Mouse (Mus musculus) midbrain, embryonic 16.5 days (tissue): ENCODE measurements around the gene Cir1. TPM values are rescaled to one million over a fixed set of nuclear protein-coding genes. Genes with fewer than 3 reads are reported as not detected.
A peak's percentile ranks its signal among the peaks of the same experiment; 100 is the strongest.

Source experiments
- ATAC-seq: fragments of 200-750 bp; cut with Nextera tagmentation; 2 replicates; pipeline ENCODE4 v1.8.0; 2017; ENCODE audit warnings: moderate TSS enrichment
- H3K27ac ChIP-seq: fragments of 300-500 bp; sonication (generic); 2 replicates; pipeline ENCODE4 v1.5.1; 2014; ENCODE audit warnings: mild to moderate bottlenecking, low read length, mixed read lengths
- H3K27me3 ChIP-seq: fragments of 300-500 bp; sonication (generic); 2 replicates; pipeline ENCODE4 v1.6.1; 2014; ENCODE audit warnings: low read depth, low read length, mixed read lengths; ENCODE audit not compliant: control insufficient read depth, insufficient read depth
- H3K36me3 ChIP-seq: fragments of 300-500 bp; sonication (generic); 2 replicates; pipeline ENCODE4 v1.6.1; 2014; ENCODE audit warnings: mild to moderate bottlenecking, low read length, moderate library complexity, mixed read lengths; ENCODE audit not compliant: control insufficient read depth, insufficient read depth
- H3K4me1 ChIP-seq: fragments of 300-500 bp; sonication (generic); 2 replicates; pipeline ENCODE4 v1.6.1; 2014; ENCODE audit warnings: mild to moderate bottlenecking, low read length, mixed read lengths; ENCODE audit not compliant: control insufficient read depth, insufficient read depth
- H3K4me2 ChIP-seq: fragments of 300-500 bp; sonication (generic); 2 replicates; pipeline ENCODE4 v1.6.1; 2014; ENCODE audit warnings: mild to moderate bottlenecking, low read length, mixed read lengths
- H3K4me3 ChIP-seq: fragments of 300-500 bp; sonication (generic); 2 replicates; pipeline ENCODE4 v1.5.1; 2014; ENCODE audit warnings: low read depth, mild to moderate bottlenecking, low read length, moderate library complexity, mixed read lengths
- H3K9ac ChIP-seq: fragments of 300-500 bp; sonication (generic); 2 replicates; pipeline ENCODE4 v1.6.1; 2014; ENCODE audit warnings: low read depth, low read length, mixed read lengths
- H3K9me3 ChIP-seq: fragments of 300-500 bp; sonication (generic); replicated peaks from 2 replicates; pipeline ENCODE4 v1.6.1; 2014; ENCODE audit warnings: mild to moderate bottlenecking, low read length, mixed read lengths; ENCODE audit not compliant: control insufficient read depth, poor library complexity, severe bottlenecking
- WGBS: fragments of 180-500 bp; shearing (Covaris S2); extraction: QIAGEN DNeasy Blood & Tissue Kit; methylation state at CpG from one replicate; pipeline ENCODE4 v1.1.7; 2014; 5-methylcytosine and 5-hydroxymethylcytosine counted together
- polyA plus RNA-seq: library from polyadenylated mRNA; unstranded; fragments of >200 nt; fragmentation: Nextera tagmentation; extraction: Ambion mirVana; gene quantifications from 2 replicates; pipeline ENCODE4 v1.2.1, GENCODE M21; 2015

The Cir1 gene
- polyA plus RNA-seq, 1 experiment from 2014 or later: 25.5 TPM

- Histone ChIP-seq H3K9ac (no peak overlapping the region), H3K27me3 (peaks cover 61% of the 10 kb centered on the region), H3K4me3 (no peak overlapping the region), H3K9me3 (no peaks in the 10 kb centered on the region), H3K36me3 (no peaks in the 10 kb centered on the region), H3K4me2 (no peak overlapping the region), H3K27ac (no peak overlapping the region), H3K4me1 (peaks cover 17% of the 10 kb centered on the region)
- ATAC-seq: no peak
- WGBS: 11% methylated on average over 3 of the region's 3 CpGs
Observed at GRCm38 (mm10) chr2:73267231-73267630, 45.3 kb downstream of the Cir1 start.

- Histone ChIP-seq H3K4me2 (no peak overlapping the region), H3K36me3 (no peaks in the 10 kb centered on the region), H3K27ac (no peak overlapping the region), H3K27me3 (peaks cover 65% of the 10 kb centered on the region), H3K4me1 (peaks cover 17% of the 10 kb centered on the region), H3K4me3 (no peak overlapping the region), H3K9ac (no peak overlapping the region), H3K9me3 (no peaks in the 10 kb centered on the region)
- no peak for ATAC-seq
- WGBS: 63% methylated on average over 1 of the region's 1 CpGs
Observed at GRCm38 (mm10) chr2:73266623-73267022, 45.9 kb downstream of the Cir1 start.

DNA sequence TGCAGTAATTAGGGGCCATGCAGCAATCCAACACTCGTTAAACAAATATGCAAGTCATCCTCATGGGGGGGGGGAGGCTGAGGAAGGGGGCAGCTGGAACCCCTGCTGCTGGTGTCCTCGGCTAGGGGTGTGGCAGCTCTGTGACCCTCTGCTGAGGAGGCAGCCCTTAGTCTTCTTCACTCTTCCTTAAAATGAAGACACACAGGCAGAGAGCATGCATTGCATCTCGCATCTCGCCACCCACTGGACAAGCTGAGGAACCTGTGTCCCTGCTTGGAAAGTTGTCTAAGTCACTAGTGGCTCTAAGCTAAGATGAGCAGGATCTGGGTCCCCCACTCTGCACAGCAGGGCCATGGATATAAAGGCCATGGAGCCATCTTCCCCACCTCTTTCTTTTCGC, 46.5 kb downstream of the Cir1 start:
- Histone ChIP-seq H3K27ac (no peak overlapping the region), H3K36me3 (no peaks in the 10 kb centered on the region), H3K4me1 (peaks cover 17% of the 10 kb centered on the region), H3K4me3 (no peak overlapping the region), H3K4me2 (no peak overlapping the region), H3K9ac (no peak overlapping the region), H3K9me3 (no peaks in the 10 kb centered on the region), H3K27me3 (peaks cover 59% of the 10 kb centered on the region)
- WGBS: 13% methylated on average over 5 of the region's 5 CpGs
- ATAC-seq: no peak

DNA sequence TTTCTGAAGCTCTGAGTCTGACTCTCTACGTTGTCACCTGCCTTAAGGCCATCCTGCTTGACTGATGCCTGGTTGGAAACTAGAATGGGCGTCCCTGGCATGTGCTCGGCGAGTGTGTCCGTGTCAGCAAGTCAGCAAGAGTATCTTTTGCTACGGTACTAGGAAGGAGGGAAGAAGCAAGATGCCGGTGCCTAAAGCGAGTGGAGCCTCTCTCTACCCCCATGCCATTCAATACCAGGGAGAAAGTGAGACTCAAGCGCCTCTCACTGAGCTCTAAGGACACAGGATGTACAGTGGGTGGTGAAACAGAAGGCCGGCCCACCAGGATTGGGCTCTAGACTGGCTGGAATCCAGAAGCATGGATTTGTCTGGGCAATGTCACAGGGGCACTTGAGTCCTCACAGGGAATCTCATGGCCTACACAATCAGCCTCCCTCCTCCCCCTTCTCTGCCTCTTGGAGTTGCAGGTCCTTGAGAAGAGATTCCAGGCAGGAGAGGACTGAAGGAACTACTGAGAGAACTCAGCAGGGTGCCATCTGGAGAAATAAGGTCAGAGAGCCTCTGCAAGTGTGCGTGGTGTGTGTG, 47.8 kb downstream of the Cir1 start:
- ATAC-seq: no peak
- WGBS: 9% methylated on average over 11 of the region's 11 CpGs
- Histone ChIP-seq H3K27ac (no peak overlapping the region), H3K9ac (no peak overlapping the region), H3K27me3 (peaks cover 50% of the 10 kb centered on the region), H3K4me3 (no peak overlapping the region; the same call in 1 of the 2 replicates), H3K4me2 (peak overlapping the region; percentile 53), H3K4me1 (peaks cover 13% of the 10 kb centered on the region), H3K36me3 (no peaks in the 10 kb centered on the region), H3K9me3 (no peaks in the 10 kb centered on the region)

GRCm38 (mm10) chr2:73263794-73264610, 48.5 kb downstream of the Cir1 start:
- peaks cover 50% of the 10 kb centered on the region for H3K27me3 ChIP-seq
- no peaks in the 10 kb centered on the region for H3K36me3 ChIP-seq
- peak overlapping the region; percentile 53 for H3K4me2 ChIP-seq
- 2% methylated on average over 38 of the region's 38 CpGs for WGBS
- no peak overlapping the region for H3K27ac ChIP-seq
- H3K9me3 ChIP-seq: no peaks in the 10 kb centered on the region
- H3K9ac ChIP-seq: peak overlapping the region; percentile 20; the same call in 1 of the 2 replicates
- no peak for ATAC-seq
- peaks cover 13% of the 10 kb centered on the region for H3K4me1 ChIP-seq
- H3K4me3 ChIP-seq: peak overlapping the region; percentile 27

GRCm38 (mm10) chr2:73263172-73263765, 49.2 kb downstream of the Cir1 start:
- Histone ChIP-seq H3K27ac (no peak overlapping the region), H3K27me3 (peaks cover 47% of the 10 kb centered on the region), H3K4me3 (peak overlapping the region; percentile 27), H3K9ac (peak overlapping the region; percentile 20; the same call in 1 of the 2 replicates), H3K4me2 (peak overlapping the region; percentile 53), H3K9me3 (no peaks in the 10 kb centered on the region), H3K4me1 (peaks cover 13% of the 10 kb centered on the region), H3K36me3 (no peaks in the 10 kb centered on the region)
- 7% methylated on average over 16 of the region's 16 CpGs for WGBS
- no peak for ATAC-seq

- no peak for ATAC-seq
- H3K27me3 ChIP-seq: no peaks in the 10 kb centered on the region
- WGBS: 40% methylated on average over 4 of the region's 4 CpGs
Observed at GRCm38 (mm10) chr2:73248701-73249100, 63.8 kb downstream of the Cir1 start.

GRCm38 (mm10) chr2:73241299-73241698, 71.2 kb downstream of the Cir1 start:
- Histone ChIP-seq H3K4me3 (no peak overlapping the region), H3K36me3 (no peaks in the 10 kb centered on the region), H3K4me1 (no peaks in the 10 kb centered on the region), H3K27ac (no peak overlapping the region), H3K9me3 (no peaks in the 10 kb centered on the region), H3K9ac (no peak overlapping the region), H3K27me3 (no peaks in the 10 kb centered on the region), H3K4me2 (no peak overlapping the region)
- WGBS: 79% methylated on average over 4 of the region's 4 CpGs
- ATAC-seq: no peak

More at GRCm38 (mm10) chr2:73248701-73249100, 63.8 kb downstream of the Cir1 start:
- H3K4me3 ChIP-seq: no peak overlapping the region
- no peak overlapping the region for H3K4me2 ChIP-seq
- H3K36me3 ChIP-seq: no peaks in the 10 kb centered on the region
- H3K9me3 ChIP-seq: peaks cover 6% of the 10 kb centered on the region; the same call in 1 of the 2 replicates
- H3K4me1 ChIP-seq: no peaks in the 10 kb centered on the region
- no peak overlapping the region for H3K9ac ChIP-seq
- H3K27ac ChIP-seq: no peak overlapping the region
